Mouse (Mus musculus): ENCODE data around the gene Tmem205.

DNA sequence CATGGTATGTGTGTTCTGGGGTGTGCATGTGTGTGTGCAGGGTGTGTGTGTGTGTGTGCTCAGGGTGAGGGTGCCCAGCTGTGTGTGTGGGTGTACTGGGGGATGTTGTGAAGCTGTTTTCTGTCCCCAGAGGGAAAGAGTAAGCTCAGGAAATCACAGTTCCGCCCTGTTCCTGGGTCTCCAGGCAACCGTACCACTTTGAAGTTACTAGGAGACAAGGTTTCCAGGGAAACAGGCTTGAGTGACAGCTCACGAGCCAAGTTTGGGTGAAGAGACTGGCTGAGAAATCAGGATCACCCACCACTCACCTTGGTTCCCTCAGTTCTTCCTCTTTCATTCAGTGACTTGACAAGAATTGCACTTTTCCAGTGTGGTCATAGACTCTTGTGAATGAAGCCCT lies 26.2 kb upstream of the Tmem205 start:
- TF ChIP-seq FLI1 (IDR thresholded peaks at IDR 0.05; ENCODE audit: low read length) (no peak), GATA1 (IDR thresholded peaks at IDR 0.05; ENCODE audit: borderline replicate concordance, low read length) (no peak)
